Mouse (Mus musculus): ENCODE data around the gene Ctdspl2. TPM values are rescaled to one million over a fixed set of nuclear protein-coding genes. Genes with fewer than 3 reads are reported as not detected.

Gene Ctdspl2
- polyA plus RNA-seq (2017; shearing (Covaris generic)): 48.7 TPM

DNA sequence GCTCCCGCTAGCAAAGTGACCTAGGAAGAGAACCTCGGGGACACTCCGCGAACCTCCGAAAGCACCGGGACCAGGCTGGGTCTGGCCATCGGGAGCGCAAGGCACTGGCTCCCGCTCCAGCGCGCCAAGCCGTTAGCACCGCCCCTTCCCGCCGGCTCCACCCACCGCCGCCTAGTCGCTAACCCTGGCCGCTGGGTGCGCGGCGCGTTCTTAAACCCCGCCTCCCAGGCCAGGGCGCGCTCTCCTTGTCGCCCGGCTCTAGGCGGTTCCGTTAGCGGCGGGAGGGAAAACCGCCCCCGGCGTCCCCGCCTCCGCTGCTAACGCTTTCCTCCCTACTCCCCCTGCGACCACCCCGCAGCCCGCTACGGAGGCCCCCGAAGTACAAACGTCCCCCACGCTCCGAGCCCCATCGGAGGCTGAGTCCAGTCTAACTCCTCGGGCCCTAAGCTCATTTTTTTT lies at the start of gene Ctdspl2, which contains the start of gene Mageb3:
Gene Ctdspl2 (plus strand): TSS at position 237 of the 459 bp plus-strand sequence.
Gene Mageb3 (minus strand): TSS at position 328 of the 459 bp plus-strand sequence.

DNA sequence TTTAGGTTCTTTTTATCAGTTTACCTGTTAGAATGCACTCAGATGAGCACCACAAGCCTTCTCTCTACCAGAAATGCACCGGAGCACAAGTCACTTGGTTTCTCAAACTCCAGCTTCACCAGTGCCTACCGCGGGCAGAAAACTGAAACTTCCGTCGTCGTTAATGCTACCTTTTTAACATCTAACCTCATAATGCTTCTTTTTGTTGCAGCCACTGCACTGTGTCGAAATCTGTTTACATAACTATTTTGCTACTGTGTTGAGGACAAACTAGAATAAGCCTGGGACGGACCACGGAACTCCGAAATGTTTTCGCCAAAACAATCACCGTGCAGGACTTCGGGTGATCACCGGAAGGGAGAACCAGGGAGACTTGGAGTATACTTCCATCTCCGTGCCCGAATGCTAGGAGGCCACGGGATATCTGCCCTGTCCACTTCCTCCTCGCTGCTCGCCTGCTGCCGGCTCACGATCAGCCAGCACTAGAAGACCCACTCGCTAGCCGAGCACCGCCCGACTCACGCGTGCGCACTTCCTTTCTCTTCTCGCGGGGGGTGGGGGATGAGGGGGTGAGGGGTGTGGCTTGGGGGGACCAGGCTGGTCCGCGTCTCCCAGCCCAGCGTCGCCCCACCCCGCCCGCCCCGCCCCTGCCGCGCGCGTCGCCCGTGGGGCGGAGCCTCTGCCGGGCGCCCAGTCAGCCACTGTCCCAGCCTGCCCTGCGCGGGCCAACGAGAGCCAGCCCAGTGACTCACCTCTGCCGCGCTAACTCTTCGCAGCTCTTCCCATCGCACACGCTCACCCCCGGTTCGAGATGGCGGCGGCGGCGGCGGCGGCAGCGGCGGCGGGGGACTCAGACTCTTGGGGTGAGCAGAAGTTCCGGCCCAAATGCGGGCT lies 72.3 kb downstream of the Ctdspl2 start, which contains the start of gene Eif3j1:
Gene Eif3j1 (plus strand): TSS at position 685 of the 894 bp plus-strand sequence.

Other genes starting within 250 kb of the Ctdspl2 start
- gene Frmd5, start 148.9 kb upstream of the Ctdspl2 start, polyA plus RNA-seq (2017; shearing (Covaris generic)): 0.79 TPM
- gene Casc4, start 89.0 kb upstream of the Ctdspl2 start, polyA plus RNA-seq (2017; shearing (Covaris generic)): 6.3 TPM
- gene Mageb3, start 91 bp downstream of the Ctdspl2 start, polyA plus RNA-seq (2017; shearing (Covaris generic)): not detected
- 15.6 TPM for gene Eif3j1, start 72.5 kb downstream of the Ctdspl2 start, polyA plus RNA-seq (2017; shearing (Covaris generic))
- 14.4 TPM for gene Spg11, start 162.4 kb downstream of the Ctdspl2 start, polyA plus RNA-seq (2017; shearing (Covaris generic))
- 8,479 TPM for gene B2m, start 191.7 kb downstream of the Ctdspl2 start, polyA plus RNA-seq (2017; shearing (Covaris generic))
- not detected for gene Trim69, start 204.7 kb downstream of the Ctdspl2 start, polyA plus RNA-seq (2017; shearing (Covaris generic))
- gene Patl2, start 230.2 kb downstream of the Ctdspl2 start, polyA plus RNA-seq (2017; shearing (Covaris generic)): not detected
- not detected for gene Terb2, start 230.3 kb downstream of the Ctdspl2 start, polyA plus RNA-seq (2017; shearing (Covaris generic))